Mouse (Mus musculus) midbrain, embryonic 15.5 days (tissue): ENCODE results near the gene Elp4. TPM values are rescaled to one million over a fixed set of nuclear protein-coding genes. Genes with fewer than 3 reads are reported as not detected.

Experiments used
- ATAC-seq: fragments of 200-750 bp; cut with Nextera tagmentation; replicated peaks from 2 replicates; pipeline ENCODE4 v1.8.0; 2017; ENCODE audit warnings: moderate TSS enrichment
- H3K27ac ChIP-seq: fragments of 300-500 bp; sonication (generic); 2 replicates; pipeline ENCODE4 v1.5.1; 2015; ENCODE audit warnings: mild to moderate bottlenecking, inconsistent platforms
- H3K27me3 ChIP-seq: fragments of 300-500 bp; sonication (generic); replicated peaks from 2 replicates; pipeline ENCODE4 v1.6.1; 2015; ENCODE audit warnings: inconsistent platforms
- H3K36me3 ChIP-seq: fragments of 300-500 bp; sonication (generic); replicated peaks from 2 replicates; pipeline ENCODE4 v1.6.1; 2015; ENCODE audit warnings: inconsistent platforms
- H3K4me1 ChIP-seq: fragments of 300-500 bp; sonication (generic); 2 replicates; pipeline ENCODE4 v1.6.1; 2015; ENCODE audit warnings: inconsistent platforms
- H3K4me2 ChIP-seq: fragments of 300-500 bp; sonication (generic); 2 replicates; pipeline ENCODE4 v1.6.1; 2015; ENCODE audit warnings: inconsistent platforms, mild to moderate bottlenecking, moderate library complexity
- H3K4me3 ChIP-seq: fragments of 300-500 bp; sonication (generic); 2 replicates; pipeline ENCODE4 v1.5.1; 2015; ENCODE audit warnings: mild to moderate bottlenecking, inconsistent platforms
- H3K9ac ChIP-seq: fragments of 300-500 bp; sonication (generic); 2 replicates; pipeline ENCODE4 v1.6.1; 2015; ENCODE audit warnings: mild to moderate bottlenecking, inconsistent platforms
- H3K9me3 ChIP-seq: fragments of 300-500 bp; sonication (generic); 2 replicates; pipeline ENCODE4 v1.6.1; 2016; ENCODE audit warnings: inconsistent platforms
- WGBS: fragments of 180-500 bp; shearing (Covaris S2); methylation state at CpG from one replicate; pipeline ENCODE4 v1.1.7; 2015; ENCODE audit warnings: mixed read lengths; 5-methylcytosine and 5-hydroxymethylcytosine counted together
- polyA plus RNA-seq: library from polyadenylated mRNA; unstranded; fragments of >200 nt; fragmentation: Nextera tagmentation; extraction: Ambion mirVana; gene quantifications from 2 replicates; pipeline ENCODE4 v1.2.1, GENCODE M21; 2015

The Elp4 gene
- polyA plus RNA-seq, 1 experiment from 2014 or later = 34.4 TPM

GRCm38 (mm10) chr2:105677434-105678105 lies 226.8 kb downstream of the Elp4 start:
- H3K27me3 ChIP-seq = peaks cover 86% of the 10 kb centered on the region
- no peaks in the 10 kb centered on the region for H3K36me3 ChIP-seq
- ATAC-seq = no peak
- H3K4me3 ChIP-seq = peak overlapping the region; percentile 21
- peak overlapping the region; percentile 14; the same call in 1 of the 2 replicates for H3K4me2 ChIP-seq
- H3K4me1 ChIP-seq = peaks cover 25% of the 10 kb centered on the region
- H3K9me3 ChIP-seq = no peaks in the 10 kb centered on the region
- no peak overlapping the region for H3K9ac ChIP-seq
- under 1% methylated on average over 11 of the region's 11 CpGs for WGBS
- no peak overlapping the region for H3K27ac ChIP-seq

DNA sequence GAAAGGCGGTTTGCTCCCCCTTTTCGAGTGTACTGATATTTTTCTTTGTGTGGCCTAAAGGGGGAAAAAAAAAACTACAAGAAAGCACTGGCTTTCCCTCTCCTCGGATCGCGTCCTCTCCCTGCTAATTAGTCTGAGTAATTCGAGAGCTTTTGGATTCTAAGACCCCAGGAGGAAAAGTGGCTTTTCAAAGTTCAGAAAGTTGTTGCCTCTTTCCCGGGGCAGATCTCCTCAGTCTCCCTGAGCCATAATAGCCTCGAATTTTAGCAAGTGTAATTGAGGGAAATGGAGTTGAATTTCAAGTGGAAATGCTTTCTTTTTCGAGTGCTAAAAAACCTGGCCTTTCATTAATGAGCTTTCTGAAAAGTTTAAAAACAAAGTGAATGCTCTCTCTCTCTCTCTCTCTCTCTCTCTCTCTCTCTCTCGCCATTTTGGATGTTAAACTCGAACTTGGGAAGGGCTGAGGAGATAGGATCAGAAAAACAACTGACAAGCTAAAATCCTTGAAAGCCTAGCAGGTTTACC lies 227.4 kb downstream of the Elp4 start:
- Histone ChIP-seq H3K9ac (no peak overlapping the region), H3K27ac (no peak overlapping the region), H3K9me3 (no peaks in the 10 kb centered on the region), H3K4me3 (peak overlapping the region; percentile 33), H3K36me3 (no peaks in the 10 kb centered on the region), H3K27me3 (peaks cover 86% of the 10 kb centered on the region), H3K4me1 (peaks cover 25% of the 10 kb centered on the region), H3K4me2 (peak overlapping the region; percentile 51; the same call in 1 of the 2 replicates)
- ATAC-seq = no peak
- whole genome bisulfite sequencing = under 1% methylated on average over 11 of the region's 11 CpGs

DNA sequence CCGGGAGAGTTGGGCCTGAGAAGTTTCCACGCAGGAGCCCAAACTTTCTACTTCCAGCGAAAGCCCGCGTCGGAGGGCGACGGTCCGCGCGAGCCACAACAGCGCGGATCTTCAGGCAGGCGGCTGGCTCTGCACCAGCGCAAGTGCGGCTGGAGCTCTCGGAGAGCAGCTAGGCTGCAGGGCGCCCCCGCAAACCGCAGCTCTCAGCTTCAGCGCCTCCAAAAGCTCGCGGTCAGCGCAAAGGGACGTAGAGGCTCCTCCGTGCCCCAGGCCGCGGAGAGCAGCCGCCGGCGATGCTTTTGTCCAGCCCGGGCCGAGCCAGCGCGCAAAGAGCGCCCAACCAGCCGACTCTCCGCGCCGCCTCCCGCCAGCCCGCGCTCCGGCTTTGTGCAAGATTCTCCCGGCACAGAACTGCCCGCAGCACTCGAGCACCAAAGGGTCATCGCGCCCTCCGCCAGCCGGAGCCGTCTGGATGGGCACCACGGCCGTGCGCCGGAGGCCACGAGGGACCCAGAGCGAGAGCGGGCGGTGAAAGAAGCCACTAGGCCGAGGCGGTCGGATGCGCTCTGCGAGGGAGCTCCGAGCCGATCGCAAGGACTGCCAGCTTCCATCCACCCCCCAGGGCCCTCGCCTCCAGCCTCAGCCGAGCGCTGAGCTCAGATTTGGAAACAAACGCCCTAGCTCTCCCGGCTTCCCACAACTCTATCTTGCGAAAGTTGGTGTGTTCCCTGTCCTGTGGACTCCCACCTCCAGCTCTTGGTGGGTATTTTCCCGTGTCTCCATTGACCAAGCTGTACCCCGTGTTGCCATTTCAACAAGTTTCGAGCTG lies 228.1 kb downstream of the Elp4 start:
- WGBS = under 1% methylated on average over 77 of the region's 77 CpGs
- Histone ChIP-seq H3K4me3 (peak overlapping the region; percentile 33), H3K4me1 (peaks cover 22% of the 10 kb centered on the region), H3K36me3 (no peaks in the 10 kb centered on the region), H3K27ac (peak overlapping the region; percentile 51), H3K27me3 (peaks cover 84% of the 10 kb centered on the region), H3K9ac (peak overlapping the region; percentile 39), H3K4me2 (peak overlapping the region; percentile 51), H3K9me3 (no peaks in the 10 kb centered on the region)
- ATAC-seq = no peak; the same call in 1 of the 2 replicates

DNA sequence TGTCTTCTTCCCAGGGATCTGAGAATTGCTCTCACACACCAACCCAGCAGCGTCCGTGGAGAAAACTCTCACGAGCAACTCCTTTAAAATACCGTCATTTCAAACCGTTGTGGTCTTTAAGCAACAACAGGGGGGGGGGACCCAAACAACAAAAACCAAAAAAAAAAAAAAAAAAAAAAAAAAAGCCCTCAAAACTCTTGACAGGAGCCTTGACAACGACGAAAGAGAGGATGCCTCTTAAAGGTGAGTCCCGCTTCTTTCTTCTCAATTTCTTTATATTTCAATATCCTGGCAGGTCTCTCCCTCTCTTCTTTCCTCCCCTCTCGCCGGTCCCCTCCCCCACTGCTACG lies 228.7 kb downstream of the Elp4 start:
- Histone ChIP-seq H3K4me3 (peak overlapping the region; percentile 33), H3K27ac (peak overlapping the region; percentile 51; the same call in 1 of the 2 replicates), H3K36me3 (no peaks in the 10 kb centered on the region), H3K4me2 (peak overlapping the region; percentile 51), H3K4me1 (peaks cover 19% of the 10 kb centered on the region), H3K9me3 (no peaks in the 10 kb centered on the region), H3K9ac (no peak overlapping the region), H3K27me3 (peaks cover 84% of the 10 kb centered on the region)
- no peak for ATAC-seq
- 0% methylated on average over 11 of the region's 11 CpGs for WGBS

GRCm38 (mm10) chr2:105674875-105675729 lies 229.3 kb downstream of the Elp4 start:
- H3K4me1 ChIP-seq = peaks cover 19% of the 10 kb centered on the region
- peak overlapping the region; percentile 33 for H3K4me3 ChIP-seq
- no peaks in the 10 kb centered on the region for H3K36me3 ChIP-seq
- H3K9me3 ChIP-seq = no peaks in the 10 kb centered on the region
- H3K9ac ChIP-seq = no peak overlapping the region
- peak; percentile 77 for ATAC-seq
- under 1% methylated on average over 49 of the region's 49 CpGs for WGBS
- peaks cover 84% of the 10 kb centered on the region for H3K27me3 ChIP-seq
- peak overlapping the region; percentile 51 for H3K4me2 ChIP-seq
- H3K27ac ChIP-seq = peak overlapping the region; percentile 39

DNA sequence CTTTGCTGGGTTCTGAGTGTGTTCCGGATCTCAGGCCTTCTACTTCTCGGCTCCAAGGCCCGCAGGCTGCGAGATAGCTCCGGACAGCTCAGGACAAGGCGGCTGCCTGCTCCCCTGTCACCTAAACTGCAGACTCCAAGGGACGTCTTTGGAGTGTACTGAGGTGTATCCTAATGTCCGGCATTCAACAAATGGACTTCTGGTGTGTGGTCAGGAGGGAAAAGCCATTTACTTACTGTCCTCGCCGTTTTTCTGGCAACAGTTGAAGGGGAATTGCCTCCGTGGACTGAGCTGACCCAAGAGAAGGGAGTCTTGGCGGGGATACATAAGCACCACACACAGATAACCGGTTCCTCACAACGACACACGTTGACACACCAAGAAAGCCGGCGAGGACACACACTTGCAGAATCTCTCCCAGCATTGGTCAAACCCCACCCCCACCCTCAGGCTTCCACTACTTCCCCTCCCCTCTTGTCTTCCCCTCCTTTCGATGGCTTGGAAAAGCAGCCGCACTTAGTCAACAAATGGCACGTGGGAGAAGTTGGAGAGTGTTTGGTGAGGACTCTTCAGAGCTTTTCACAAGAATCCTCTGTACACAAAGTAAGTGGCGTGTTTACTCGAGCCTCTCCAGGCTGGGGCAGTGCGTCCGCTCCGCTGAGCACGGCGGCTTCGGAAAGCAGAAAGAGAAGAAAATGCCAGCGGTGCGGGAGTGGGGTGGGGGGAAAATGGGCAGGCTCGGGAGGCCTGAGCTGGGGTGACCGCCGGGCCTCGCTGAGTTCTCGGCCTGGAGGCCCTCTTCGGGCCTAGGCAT lies 230.1 kb downstream of the Elp4 start:
- peak; percentile 6; the same call in 1 of the 2 replicates for ATAC-seq
- peaks cover 19% of the 10 kb centered on the region for H3K4me1 ChIP-seq
- no peaks in the 10 kb centered on the region for H3K9me3 ChIP-seq
- peak overlapping the region; percentile 51 for H3K4me2 ChIP-seq
- H3K36me3 ChIP-seq = no peaks in the 10 kb centered on the region
- peak overlapping the region; percentile 39 for H3K27ac ChIP-seq
- H3K9ac ChIP-seq = no peak overlapping the region
- peak overlapping the region; percentile 33 for H3K4me3 ChIP-seq
- peaks cover 84% of the 10 kb centered on the region for H3K27me3 ChIP-seq
- 2% methylated on average over 36 of the region's 36 CpGs for WGBS

- Histone ChIP-seq H3K9me3 (no peaks in the 10 kb centered on the region), H3K36me3 (no peaks in the 10 kb centered on the region), H3K4me1 (peaks cover 19% of the 10 kb centered on the region), H3K4me3 (peak overlapping the region; percentile 9), H3K27ac (no peak overlapping the region), H3K4me2 (peak overlapping the region; percentile 51; the same call in 1 of the 2 replicates), H3K9ac (no peak overlapping the region), H3K27me3 (peaks cover 83% of the 10 kb centered on the region)
- no peak for ATAC-seq
- WGBS = 3% methylated on average over 10 of the region's 10 CpGs
Measured at GRCm38 (mm10) chr2:105673631-105674060, 230.7 kb downstream of the Elp4 start.

DNA sequence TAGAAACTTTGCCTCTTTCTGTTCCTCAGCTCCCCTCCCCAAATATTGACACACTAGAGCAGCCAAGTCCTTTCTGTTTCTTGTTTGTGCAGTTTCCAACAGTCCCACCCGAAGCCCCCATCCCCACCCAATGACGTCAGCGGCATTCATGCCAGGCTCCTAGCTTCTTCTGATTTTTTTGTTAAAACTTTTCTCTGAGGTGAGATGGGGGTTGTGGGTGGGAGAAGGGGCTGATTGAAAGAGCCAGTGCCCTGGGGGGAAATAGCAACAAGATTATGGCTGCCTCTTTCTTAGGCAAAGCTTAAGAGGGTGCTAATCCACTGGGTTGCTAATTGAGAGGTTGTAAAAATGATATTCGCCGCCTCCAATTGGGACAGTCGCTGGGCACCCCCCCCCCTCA lies 231.3 kb downstream of the Elp4 start:
- Histone ChIP-seq H3K4me1 (peaks cover 19% of the 10 kb centered on the region), H3K9me3 (no peaks in the 10 kb centered on the region), H3K4me3 (0 out of 2 replicates have a peak overlapping the region, but pooled peaks have one; percentile 9), H3K9ac (no peak overlapping the region), H3K27ac (no peak overlapping the region), H3K4me2 (peak overlapping the region; percentile 14; the same call in 1 of the 2 replicates), H3K27me3 (peaks cover 85% of the 10 kb centered on the region), H3K36me3 (no peaks in the 10 kb centered on the region)
- WGBS = 2% methylated on average over 6 of the region's 6 CpGs
- no peak for ATAC-seq

DNA sequence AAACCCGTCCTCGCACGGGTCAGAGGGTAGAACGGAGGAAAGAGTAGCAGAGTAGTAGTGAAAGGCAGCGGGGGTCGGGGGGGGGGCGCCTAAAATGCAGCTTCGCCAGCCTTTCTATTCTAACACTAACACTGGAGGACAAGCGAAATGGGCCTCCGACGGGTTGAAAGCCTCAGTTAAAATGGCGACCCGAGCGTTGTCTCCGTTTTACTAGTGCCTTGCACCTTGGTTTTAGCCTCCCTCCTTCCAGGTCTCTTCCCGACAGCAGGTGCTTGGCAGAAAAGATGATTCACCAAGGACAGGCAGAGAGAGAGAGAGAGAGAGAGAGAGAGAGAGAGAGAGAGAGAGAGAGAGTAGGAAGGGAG lies 231.8 kb downstream of the Elp4 start:
- Histone ChIP-seq H3K4me2 (peak overlapping the region; percentile 10; the same call in 1 of the 2 replicates), H3K36me3 (no peaks in the 10 kb centered on the region), H3K9ac (no peak overlapping the region), H3K9me3 (no peaks in the 10 kb centered on the region), H3K27ac (no peak overlapping the region; the same call in 1 of the 2 replicates), H3K27me3 (peaks cover 85% of the 10 kb centered on the region), H3K4me1 (peaks cover 19% of the 10 kb centered on the region), H3K4me3 (no peak overlapping the region)
- ATAC-seq = no peak
- WGBS = 2% methylated on average over 16 of the region's 16 CpGs

- whole genome bisulfite sequencing = 2% methylated on average over 25 of the region's 25 CpGs
- no peak for ATAC-seq
- Histone ChIP-seq H3K4me3 (0 out of 2 replicates have a peak overlapping the region, but pooled peaks have one; percentile 0), H3K4me1 (peaks cover 20% of the 10 kb centered on the region), H3K27me3 (peaks cover 87% of the 10 kb centered on the region), H3K9me3 (no peaks in the 10 kb centered on the region), H3K9ac (no peak overlapping the region), H3K36me3 (no peaks in the 10 kb centered on the region), H3K4me2 (peak overlapping the region; percentile 10; the same call in 1 of the 2 replicates), H3K27ac (no peak overlapping the region; the same call in 1 of the 2 replicates)
Measured at GRCm38 (mm10) chr2:105671798-105672595, 232.4 kb downstream of the Elp4 start.
